9 mouse cellular contexts compared by ENCODE assay signal in genomic region chr7:19802995-19803394, GRCm38 (mm10). TPM values are rescaled to one million over a fixed set of nuclear protein-coding genes. Genes with fewer than 3 reads are reported as not detected.
DNase-seq lines count a peak whose midpoint lies in the region; ATAC-seq and TF ChIP-seq lines count a peak whose summit lies in the region.
"Had no signal": no experiment of that assay in that cellular context is flagged by ENCODE, and none has a peak within 500 bp of the region (broad histone marks: within the 10 kb centered on the region; RNA-seq: fewer than 3 reads in every experiment).

No protein-coding gene starts in this region.

- H3K27ac ChIP-seq in hindbrain, embryonic 10.5 days = no peak overlapping the region
- H3K27ac ChIP-seq in hindbrain, embryonic 12.5 days = no peak overlapping the region
- H3K27ac ChIP-seq in hindbrain, embryonic 11.5 days (ENCODE audit: low read depth, low read length) = no peak overlapping the region
- no peak overlapping the region for H3K27ac ChIP-seq in limb, embryonic 10.5 days
- H3K27ac ChIP-seq: liver, embryonic 15.5 days had no signal

- peaks cover 5% of the 10 kb centered on the region; the same call in 1 of the 2 replicates for H3K9me3 ChIP-seq in hindbrain, embryonic 10.5 days
- no peaks in the 10 kb centered on the region for H3K9me3 ChIP-seq in hindbrain, embryonic 12.5 days (replicated peaks)
- H3K9me3 ChIP-seq in G1E (replicated peaks) = no peaks in the 10 kb centered on the region
- no peaks in the 10 kb centered on the region for H3K9me3 ChIP-seq in hindbrain, embryonic 11.5 days (ENCODE audit: control insufficient read depth, low read length)
- H3K9me3 ChIP-seq in limb, embryonic 10.5 days (replicated peaks) = no peaks in the 10 kb centered on the region
- H3K9me3 ChIP-seq: liver, embryonic 15.5 days had no signal

- no peaks in the 10 kb centered on the region for H3K36me3 ChIP-seq in hindbrain, embryonic 10.5 days
- H3K36me3 ChIP-seq in hindbrain, embryonic 12.5 days = no peaks in the 10 kb centered on the region
- no peaks in the 10 kb centered on the region for H3K36me3 ChIP-seq in G1E (replicated peaks)
- H3K36me3 ChIP-seq in hindbrain, embryonic 11.5 days (ENCODE audit: control insufficient read depth, insufficient read depth, low read length) = no peaks in the 10 kb centered on the region
- H3K36me3 ChIP-seq in limb, embryonic 10.5 days = no peaks in the 10 kb centered on the region
- H3K36me3 ChIP-seq: liver, embryonic 15.5 days had no signal

- no peak for ATAC-seq in hindbrain, embryonic 12.5 days (ENCODE audit: low FRiP score)
- no peak; the same call in 1 of the 2 replicates for ATAC-seq in G1E (ENCODE audit: extremely low read depth, insufficient number of reproducible peaks, low FRiP score, poor library complexity, severe bottlenecking)
- ATAC-seq in common myeloid progenitor, adult 5-6 weeks (replicated peaks; ENCODE audit: low read depth, poor library complexity, severe bottlenecking) = peak; percentile 83
- ATAC-seq in hindbrain, embryonic 11.5 days (ENCODE audit: low FRiP score) = peak; percentile 40; the same call in 1 of the 2 replicates

- peak; percentile 83 for TF ChIP-seq CTCF in G1E (IDR thresholded peaks at IDR 0.05; ENCODE audit: low read depth, low read length)

- no peaks in the 10 kb centered on the region for H3K4me1 ChIP-seq in hindbrain, embryonic 10.5 days (replicated peaks)
- H3K4me1 ChIP-seq in hindbrain, embryonic 12.5 days = no peaks in the 10 kb centered on the region
- no peaks in the 10 kb centered on the region for H3K4me1 ChIP-seq in G1E (ENCODE audit: insufficient read depth, low read depth, low read length)
- H3K4me1 ChIP-seq in hindbrain, embryonic 11.5 days (replicated peaks; ENCODE audit: control insufficient read depth, insufficient read depth, low read length) = no peaks in the 10 kb centered on the region
- H3K4me1 ChIP-seq in limb, embryonic 10.5 days = no peaks in the 10 kb centered on the region

- peak; percentile 75 for DNase-seq in hindbrain, embryonic 10.5 days (ENCODE audit: low spot score)
- no peak for DNase-seq in G1E (ENCODE audit: low spot score)
- DNase-seq in hindbrain, embryonic 11.5 days (ENCODE audit: low spot score) = peak; percentile 84
- DNase-seq in limb, embryonic 10.5 days (ENCODE audit: low spot score) = peak; percentile 82
- peak; percentile 47 to 73 for DNase-seq in natural killer cell, adult 2 months (ENCODE audit: low spot score in 2 of 2)
- peak; percentile 83 for DNase-seq in thymus, postnatal 14 days

- WGBS in hindbrain, embryonic 10.5 days = 24% methylated on average over 7 of the region's 7 CpGs
- WGBS in hindbrain, embryonic 12.5 days = 20% methylated on average over 7 of the region's 7 CpGs
- 48% methylated on average over 3 of the region's 7 CpGs for WGBS in hindbrain, embryonic 11.5 days
- 21% methylated on average over 7 of the region's 7 CpGs for WGBS in limb, embryonic 10.5 days

- no peak overlapping the region for H3K4me2 ChIP-seq in hindbrain, embryonic 12.5 days (replicated peaks)
- H3K4me2 ChIP-seq in hindbrain, embryonic 11.5 days (replicated peaks; ENCODE audit: low read depth, low read length) = no peak overlapping the region
- H3K4me2 ChIP-seq: liver, embryonic 15.5 days had no signal

- no peak overlapping the region for H3K9ac ChIP-seq in hindbrain, embryonic 12.5 days
- no peak overlapping the region for H3K9ac ChIP-seq in hindbrain, embryonic 11.5 days (ENCODE audit: low read depth, low read length)
- H3K9ac ChIP-seq: liver, embryonic 15.5 days had no signal

- H3K4me3 ChIP-seq in hindbrain, embryonic 10.5 days = no peak overlapping the region
- H3K4me3 ChIP-seq in hindbrain, embryonic 12.5 days = no peak overlapping the region
- H3K4me3 ChIP-seq in G1E (ENCODE audit: low read depth, low read length) = no peak overlapping the region
- H3K4me3 ChIP-seq in hindbrain, embryonic 11.5 days (ENCODE audit: low read depth, low read length) = no peak overlapping the region
- H3K4me3 ChIP-seq in limb, embryonic 10.5 days = no peak overlapping the region
- H3K4me3 ChIP-seq: liver, embryonic 15.5 days had no signal

- H3K27me3 ChIP-seq in hindbrain, embryonic 10.5 days (ENCODE audit: insufficient read depth, poor library complexity, severe bottlenecking) = peaks cover 4% of the 10 kb centered on the region
- H3K27me3 ChIP-seq in hindbrain, embryonic 12.5 days = peaks cover 24% of the 10 kb centered on the region
- peaks cover 9% of the 10 kb centered on the region; the same call in 1 of the 2 replicates for H3K27me3 ChIP-seq in G1E (ENCODE audit: insufficient read depth, low read length)
- H3K27me3 ChIP-seq in hindbrain, embryonic 11.5 days (ENCODE audit: control insufficient read depth, insufficient read depth, low read length) = no peaks in the 10 kb centered on the region
- H3K27me3 ChIP-seq in limb, embryonic 10.5 days (ENCODE audit: low read depth, poor library complexity, severe bottlenecking) = no peaks in the 10 kb centered on the region
- H3K27me3 ChIP-seq: liver, embryonic 15.5 days had no signal

RNA-seq across cellular contexts. Expression of gene Cblc, which starts 6.4 kb away (rescaled TPM):
- polyA plus RNA-seq in hindbrain, embryonic 10.5 days (2016; fragmentation: Nextera tagmentation; extraction: Ambion mirVana) = 1.2 and 1.8 TPM in 2 replicates
- 1.0 and 1.3 TPM in 2 replicates for polyA plus RNA-seq in hindbrain, embryonic 12.5 days (2016; fragmentation: Nextera tagmentation; extraction: Ambion mirVana)
- total RNA-seq in G1E (2014; fragmentation: Nextera tagmentation) (not detected in 2 replicates), G1E (2017) (not detected in 2 replicates)
- not detected in 2 replicates for polyA plus RNA-seq in G1E (2012)
- total RNA-seq in common myeloid progenitor, adult 5-6 weeks (2017) = not detected in 2 replicates
- 0.59 and 0.63 TPM in 2 replicates for polyA plus RNA-seq in hindbrain, embryonic 11.5 days (2014; fragmentation: Nextera tagmentation; extraction: Ambion mirVana)
- 1.4 and 1.6 TPM in 2 replicates for polyA plus RNA-seq in limb, embryonic 10.5 days (2016; fragmentation: Nextera tagmentation; extraction: Ambion mirVana)

RNA-seq across cellular contexts. Expression of gene Bcl3, which starts 19.6 kb away (rescaled TPM):
- 0.60 and 0.78 TPM in 2 replicates for polyA plus RNA-seq in hindbrain, embryonic 10.5 days (2016; fragmentation: Nextera tagmentation; extraction: Ambion mirVana)
- polyA plus RNA-seq in hindbrain, embryonic 12.5 days (2016; fragmentation: Nextera tagmentation; extraction: Ambion mirVana) = 1.1 and 2.1 TPM in 2 replicates
- total RNA-seq in G1E (2014; fragmentation: Nextera tagmentation) (2.7 TPM in 1 of 2 replicates, not detected in the other), G1E (2017) (0.71 and 1.1 TPM in 2 replicates)
- 6.1 and 6.6 TPM in 2 replicates for polyA plus RNA-seq in G1E (2012)
- 1.6 and 2.4 TPM in 2 replicates for total RNA-seq in common myeloid progenitor, adult 5-6 weeks (2017)
- 0.26 and 0.33 TPM in 2 replicates for polyA plus RNA-seq in hindbrain, embryonic 11.5 days (2014; fragmentation: Nextera tagmentation; extraction: Ambion mirVana)
- 0.82 and 1.2 TPM in 2 replicates for polyA plus RNA-seq in limb, embryonic 10.5 days (2016; fragmentation: Nextera tagmentation; extraction: Ambion mirVana)

RNA-seq across cellular contexts. Expression of gene Bcam, which starts 32.2 kb away (rescaled TPM):
- polyA plus RNA-seq in hindbrain, embryonic 10.5 days (2016; fragmentation: Nextera tagmentation; extraction: Ambion mirVana) = 46.8 and 57.3 TPM in 2 replicates
- polyA plus RNA-seq in hindbrain, embryonic 12.5 days (2016; fragmentation: Nextera tagmentation; extraction: Ambion mirVana) = 21.0 and 25.1 TPM in 2 replicates
- total RNA-seq in G1E (2014; fragmentation: Nextera tagmentation) (not detected in 2 replicates), G1E (2017) (0.05 TPM in 1 of 2 replicates, not detected in the other)
- not detected in 2 replicates for polyA plus RNA-seq in G1E (2012)
- 0.32 TPM in 1 of 2 replicates, not detected in the other for total RNA-seq in common myeloid progenitor, adult 5-6 weeks (2017)
- 20.6 and 22.1 TPM in 2 replicates for polyA plus RNA-seq in hindbrain, embryonic 11.5 days (2014; fragmentation: Nextera tagmentation; extraction: Ambion mirVana)
- 53.8 and 58.6 TPM in 2 replicates for polyA plus RNA-seq in limb, embryonic 10.5 days (2016; fragmentation: Nextera tagmentation; extraction: Ambion mirVana)

RNA-seq across cellular contexts. Expression of gene Gm19345, which starts 48.8 kb away (rescaled TPM):
- 0.20 TPM in 1 of 2 replicates, not detected in the other for polyA plus RNA-seq in hindbrain, embryonic 10.5 days (2016; fragmentation: Nextera tagmentation; extraction: Ambion mirVana)
- 1.1 and 1.7 TPM in 2 replicates for polyA plus RNA-seq in hindbrain, embryonic 12.5 days (2016; fragmentation: Nextera tagmentation; extraction: Ambion mirVana)
- total RNA-seq in G1E (2014; fragmentation: Nextera tagmentation) = not detected in 2 replicates
- not detected in 2 replicates for total RNA-seq in G1E (2017)
- not detected in 2 replicates for polyA plus RNA-seq in G1E (2012)
- total RNA-seq in common myeloid progenitor, adult 5-6 weeks (2017) = not detected in 2 replicates
- 0.17 TPM in 1 of 2 replicates, not detected in the other for polyA plus RNA-seq in hindbrain, embryonic 11.5 days (2014; fragmentation: Nextera tagmentation; extraction: Ambion mirVana)
- not detected in 2 replicates for polyA plus RNA-seq in limb, embryonic 10.5 days (2016; fragmentation: Nextera tagmentation; extraction: Ambion mirVana)
- polyA plus RNA-seq: liver, embryonic 15.5 days had no signal

RNA-seq across cellular contexts. Expression of gene Nectin2, which starts 52.7 kb away (rescaled TPM):
- 89.0 and 99.8 TPM in 2 replicates for polyA plus RNA-seq in hindbrain, embryonic 10.5 days (2016; fragmentation: Nextera tagmentation; extraction: Ambion mirVana)
- polyA plus RNA-seq in hindbrain, embryonic 12.5 days (2016; fragmentation: Nextera tagmentation; extraction: Ambion mirVana) = 60.8 and 67.1 TPM in 2 replicates
- 14.2 and 17.2 TPM in 2 replicates for total RNA-seq in G1E (2014; fragmentation: Nextera tagmentation)
- 9.7 and 11.4 TPM in 2 replicates for total RNA-seq in G1E (2017)
- 34.9 and 35.8 TPM in 2 replicates for polyA plus RNA-seq in G1E (2012)
- 0.73 and 2.5 TPM in 2 replicates for total RNA-seq in common myeloid progenitor, adult 5-6 weeks (2017)
- 52.5 and 60.3 TPM in 2 replicates for polyA plus RNA-seq in hindbrain, embryonic 11.5 days (2014; fragmentation: Nextera tagmentation; extraction: Ambion mirVana)
- 78.1 and 87.9 TPM in 2 replicates for polyA plus RNA-seq in limb, embryonic 10.5 days (2016; fragmentation: Nextera tagmentation; extraction: Ambion mirVana)

Comparison
In these comparisons a context has a peak if more than half of its experiments do, and no peak if none do; other contexts are left out.
1. ATAC-seq: peak in common myeloid progenitor, adult 5-6 weeks (single experiment) and hindbrain, embryonic 11.5 days (single experiment); none in hindbrain, embryonic 12.5 days (single experiment) and G1E (single experiment).
2. RNA of gene Bcam, which starts 32.2 kb away (polyA plus RNA-seq): 53.8 to 58.6 TPM in limb, embryonic 10.5 days, 46.8 to 57.3 TPM in hindbrain, embryonic 10.5 days, 21.0 to 25.1 TPM in hindbrain, embryonic 12.5 days and 20.6 to 22.1 TPM in hindbrain, embryonic 11.5 days; not detected in G1E; every median in the first group is over 10 times any median in the second.